Mouse (Mus musculus) olfactory bulb, adult 2 months (tissue): ENCODE measurements at regions not wholly inside any gene's neighbourhood (a gene's known extent, or its start where the extent isn't known, plus 50 kb on each side); places are given as distances from the start of the nearest gene placed in this dataset.

Source experiments
- CTCF ChIP-seq: fragments of 200-500 bp; IDR thresholded peaks from 2 replicates; pipeline ENCODE4 v1.5.1; 2012; ENCODE audit warnings: low read depth, mild to moderate bottlenecking, low read length, moderate library complexity; ENCODE audit not compliant: insufficient read depth
- POLR2A ChIP-seq: fragments of 200-500 bp; IDR thresholded peaks from 2 replicates; pipeline ENCODE4 v1.6.1; 2012; ENCODE audit warnings: mild to moderate bottlenecking, low read depth, low read length, moderate library complexity; ENCODE audit not compliant: insufficient read depth

- no peak for TF ChIP-seq CTCF
- TF ChIP-seq POLR2A: no peak
These were observed 121.9 kb upstream of the Shb start for GRCm38 (mm10) chr4:45654019-45654803.
